Mouse (Mus musculus): Measurements from ENCODE around the gene Pdzd8. TPM values are rescaled to one million over a fixed set of nuclear protein-coding genes. Genes with fewer than 3 reads are reported as not detected.

Gene Pdzd8
- 3.9 and 4.6 TPM in 2 replicates for polyA plus RNA-seq (2012; rRNA removed)

DNA sequence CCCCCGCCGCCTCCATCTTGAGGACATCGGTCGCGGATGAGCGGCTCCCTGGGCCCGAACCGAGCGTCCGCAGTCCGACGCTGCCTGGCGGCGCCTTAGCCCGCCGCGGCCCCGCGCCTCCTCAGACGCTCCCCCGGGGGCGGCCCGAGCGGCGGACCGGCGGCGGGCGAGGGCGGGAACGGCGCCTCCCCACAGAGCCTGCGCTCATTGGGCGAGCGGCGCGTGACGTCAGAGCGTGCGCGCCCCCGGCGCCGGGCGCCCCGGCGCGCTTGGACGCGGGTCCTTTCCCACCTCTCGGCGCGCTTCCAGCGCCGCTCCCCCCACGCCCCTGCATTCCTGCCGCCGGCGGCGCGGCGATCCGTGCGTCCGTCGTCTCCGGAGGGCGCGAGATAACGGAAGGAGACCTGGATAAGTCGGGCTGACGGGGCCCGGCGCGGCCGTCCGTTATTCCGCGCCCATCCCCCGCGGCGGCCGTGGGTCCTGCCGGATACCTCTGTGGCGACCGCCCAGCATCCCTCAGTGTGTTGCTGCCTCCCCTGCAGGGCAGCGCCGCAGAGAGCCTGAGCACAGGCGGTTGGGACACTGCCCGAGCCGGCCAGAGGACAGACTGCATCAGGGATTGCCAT is at the start of gene Pdzd8:
Gene Pdzd8, minus strand, starts transcription at position 123 of the 626 bp plus-strand sequence.

DNA sequence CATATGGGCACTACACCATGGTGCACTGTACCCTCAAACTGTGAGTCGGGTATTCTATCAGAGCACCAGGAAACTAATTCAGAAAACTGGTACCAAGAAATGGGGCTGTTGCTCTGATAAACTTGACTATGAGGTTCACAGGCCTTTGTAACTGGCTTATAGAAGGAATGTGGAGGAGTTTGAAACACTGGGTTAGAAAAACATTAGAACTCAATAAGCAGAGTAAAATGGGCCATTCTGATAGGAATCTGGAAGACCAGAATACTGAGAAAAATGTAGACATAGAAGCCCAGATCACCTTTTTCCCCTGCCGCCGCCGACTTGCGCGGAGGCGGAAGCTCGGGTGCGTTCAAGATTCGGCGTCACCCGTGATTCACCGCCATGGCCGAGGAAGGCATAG is 23.6 kb downstream of the Pdzd8 start, which contains the start of gene Rps12-ps3:
Gene Rps12-ps3, plus strand, starts transcription at position 301 of the 400 bp plus-strand sequence.

DNA sequence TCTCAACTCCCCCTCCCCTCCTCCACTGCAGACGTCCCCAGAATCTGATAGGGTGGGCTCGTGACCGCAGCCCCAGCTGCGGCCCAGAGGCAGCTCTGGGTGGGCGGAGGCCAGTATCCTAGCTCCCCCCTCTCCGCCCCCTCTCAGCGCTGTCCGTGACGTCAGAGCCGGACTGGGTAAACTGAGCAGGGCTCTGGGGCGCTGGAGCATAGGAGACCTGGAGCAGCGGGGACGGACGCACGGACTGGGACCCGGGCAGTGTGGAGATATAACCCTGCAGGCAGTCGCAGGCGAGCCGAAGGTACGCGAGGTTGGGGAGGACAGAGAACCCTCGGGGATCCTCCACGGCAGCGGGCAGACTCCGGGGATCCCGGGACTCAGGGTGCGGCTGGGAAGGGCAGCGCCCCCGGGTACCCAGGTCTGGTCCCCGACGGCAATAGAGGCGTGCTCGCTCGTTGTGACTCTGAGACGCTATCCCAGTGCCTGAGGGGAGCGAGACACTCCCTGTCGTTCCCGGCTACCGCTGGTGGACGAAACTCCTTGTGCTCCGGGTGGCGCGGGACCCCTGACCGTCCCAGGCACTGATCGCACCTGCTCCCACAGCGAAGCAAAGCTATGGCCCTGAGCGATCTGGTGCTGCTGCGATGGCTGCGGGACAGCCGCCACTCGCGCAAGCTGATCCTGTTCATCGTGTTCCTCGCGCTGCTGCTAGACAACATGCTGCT is 84.7 kb downstream of the Pdzd8 start, which contains the start of gene Slc18a2:
Gene Slc18a2, plus strand, starts transcription at position 179 of the 725 bp plus-strand sequence.

Other genes starting within 250 kb of the Pdzd8 start
- not detected in 2 replicates for gene Vax1, start 175.7 kb downstream of the Pdzd8 start, polyA plus RNA-seq (2012; rRNA removed)
- not detected in 2 replicates for gene Kcnk18, start 126.6 kb downstream of the Pdzd8 start, polyA plus RNA-seq (2012; rRNA removed)
- 0.88 and 0.97 TPM in 2 replicates for gene Slc18a2, start 84.9 kb downstream of the Pdzd8 start, polyA plus RNA-seq (2012; rRNA removed)
- 92.8 and 219 TPM in 2 replicates for gene Rps12-ps3, start 23.5 kb downstream of the Pdzd8 start, polyA plus RNA-seq (2012; rRNA removed)
- not detected in 2 replicates for gene Emx2, start 112.6 kb upstream of the Pdzd8 start, polyA plus RNA-seq (2012; rRNA removed)